Mouse (Mus musculus) megakaryocyte, embryonic 14.5 days (primary cell): ENCODE data around the gene Rhoa.

Experiments used
- FLI1 ChIP-seq: IDR thresholded peaks from 2 replicates; pipeline ENCODE4 v1.6.1; 2012; ENCODE audit warnings: low read length, inconsistent platforms, mixed read lengths
- GATA1 ChIP-seq: IDR thresholded peaks from 3 replicates; pipeline ENCODE4 v1.6.1; 2012; ENCODE audit warnings: mixed read lengths, low read length, inconsistent platforms, borderline replicate concordance

DNA sequence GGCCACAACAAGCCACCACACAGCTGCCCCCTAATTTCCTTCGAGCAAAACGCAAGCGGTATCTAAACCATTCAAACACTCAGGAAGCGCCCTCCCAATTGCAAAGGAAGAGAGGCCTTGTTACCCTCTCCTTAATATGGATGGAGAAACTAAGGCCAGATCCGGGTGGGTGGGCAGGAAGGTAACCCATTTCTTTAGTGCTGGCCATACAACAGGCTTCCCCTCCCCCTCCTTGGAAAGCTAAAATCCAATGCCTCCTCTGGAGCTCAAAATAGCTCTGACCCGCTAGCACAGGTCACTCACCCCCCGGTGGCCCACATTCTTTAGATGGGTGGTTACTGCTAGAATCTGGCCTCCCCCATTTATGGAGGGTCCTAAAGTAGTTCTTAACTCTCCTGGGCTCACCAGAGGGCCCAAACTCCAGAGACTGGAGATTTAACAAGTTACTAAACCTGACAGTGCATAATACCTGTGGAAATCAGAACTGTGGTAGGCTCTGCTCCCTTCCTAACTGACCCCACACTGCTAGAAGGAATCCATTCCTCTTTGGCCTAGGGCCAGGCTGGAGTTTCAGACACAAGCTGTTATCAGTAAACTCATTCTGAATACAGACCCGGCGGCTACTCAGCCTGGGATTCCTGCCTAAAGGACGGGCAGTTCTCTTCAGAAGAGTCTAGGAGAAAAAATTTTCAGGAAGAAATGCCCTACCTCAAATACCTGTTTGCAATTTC, 41.6 kb upstream of the Rhoa start:
- TF ChIP-seq GATA1 (no peak), FLI1 (no peak)
